Mouse (Mus musculus): Measurements from ENCODE around the gene Zfp955b. TPM values are rescaled to one million over a fixed set of nuclear protein-coding genes. Genes with fewer than 3 reads are reported as not detected.

Zfp955b gene
- total and polyA plus RNA-seq, 2 experiments from 2014 or later: 16.2 to 17.2 TPM

GRCm38 (mm10) chr17:33352981-33353380 is 63.6 kb downstream of the Zfp955b start:
- WGBS: 97% methylated on average over 1 of the region's 1 CpGs
- no peak for ATAC-seq (ENCODE audit: low FRiP score)
- no peaks in the 10 kb centered on the region for H3K36me3 ChIP-seq (ENCODE audit: insufficient read depth, low read length)

More at GRCm38 (mm10) chr17:33352981-33353380, 63.6 kb downstream of the Zfp955b start:
- Histone ChIP-seq H3K4me3 (ENCODE audit: low read depth, low read length) (no peak overlapping the region), H3K27ac (ENCODE audit: low read depth, low read length) (no peak overlapping the region), H3K9me3 (ENCODE audit: low read length) (no peaks in the 10 kb centered on the region), H3K4me2 (ENCODE audit: low read depth, low read length, poor library complexity, severe bottlenecking) (no peak overlapping the region), H3K9ac (replicated peaks; ENCODE audit: low read length, poor library complexity, severe bottlenecking) (no peak overlapping the region), H3K4me1 (ENCODE audit: insufficient read depth, low read length) (no peaks in the 10 kb centered on the region), H3K27me3 (ENCODE audit: insufficient read depth, low read length) (no peaks in the 10 kb centered on the region)
- no peak for DNase-seq (ENCODE audit: low spot score)
- TF ChIP-seq CTCF (IDR thresholded peaks at IDR 0.05): no peak

Other genes with a start within 250 kb of the Zfp955b start
- not detected in 2 replicates for gene 4921501E09Rik, start 221.5 kb upstream of the Zfp955b start, total RNA-seq (2014; rRNA removed)
- gene 4921501E09Rik, start 221.5 kb upstream of the Zfp955b start, polyA plus RNA-seq (2015; fragmentation: Nextera tagmentation; extraction: Ambion mirVana): not detected in 2 replicates
- 21.9 and 26.0 TPM in 2 replicates for gene Zfp563, start 200.2 kb upstream of the Zfp955b start, total RNA-seq (2014; rRNA removed)
- gene Zfp563, start 200.2 kb upstream of the Zfp955b start, polyA plus RNA-seq (2015; fragmentation: Nextera tagmentation; extraction: Ambion mirVana): 11.7 and 13.1 TPM in 2 replicates
- gene Morc2b, start 149.9 kb upstream of the Zfp955b start, total RNA-seq (2014; rRNA removed): 0.09 and 0.11 TPM in 2 replicates
- 0.15 and 0.27 TPM in 2 replicates for gene Morc2b, start 149.9 kb upstream of the Zfp955b start, polyA plus RNA-seq (2015; fragmentation: Nextera tagmentation; extraction: Ambion mirVana)
- not detected in 2 replicates for gene Olfr55, start 121.1 kb upstream of the Zfp955b start, total RNA-seq (2014; rRNA removed)
- not detected in 2 replicates for gene Olfr55, start 121.1 kb upstream of the Zfp955b start, polyA plus RNA-seq (2015; fragmentation: Nextera tagmentation; extraction: Ambion mirVana)
- not detected in 2 replicates for gene Olfr239, start 98.2 kb upstream of the Zfp955b start, total RNA-seq (2014; rRNA removed)
- gene Olfr239, start 98.2 kb upstream of the Zfp955b start, polyA plus RNA-seq (2015; fragmentation: Nextera tagmentation; extraction: Ambion mirVana): not detected in 2 replicates
- 0.22 TPM in 1 of 2 replicates, not detected in the other for gene Olfr1564, start 67.9 kb upstream of the Zfp955b start, total RNA-seq (2014; rRNA removed)
- gene Olfr1564, start 67.9 kb upstream of the Zfp955b start, polyA plus RNA-seq (2015; fragmentation: Nextera tagmentation; extraction: Ambion mirVana): not detected in 2 replicates
- gene Zfp955a, start 34.4 kb upstream of the Zfp955b start, total RNA-seq (2014; rRNA removed): 13.9 and 20.6 TPM in 2 replicates
- gene Zfp955a, start 34.4 kb upstream of the Zfp955b start, polyA plus RNA-seq (2015; fragmentation: Nextera tagmentation; extraction: Ambion mirVana): 20.1 and 20.4 TPM in 2 replicates
- gene Olfr63, start 24.9 kb upstream of the Zfp955b start, total RNA-seq (2014; rRNA removed): not detected in 2 replicates
- not detected in 2 replicates for gene Olfr63, start 24.9 kb upstream of the Zfp955b start, polyA plus RNA-seq (2015; fragmentation: Nextera tagmentation; extraction: Ambion mirVana)
- 20.9 and 27.2 TPM in 2 replicates for gene Zfp81, start 69.3 kb downstream of the Zfp955b start, total RNA-seq (2014; rRNA removed)
- 14.6 and 18.1 TPM in 2 replicates for gene Zfp81, start 69.3 kb downstream of the Zfp955b start, polyA plus RNA-seq (2015; fragmentation: Nextera tagmentation; extraction: Ambion mirVana)
- 13.6 and 28.9 TPM in 2 replicates for gene Zfp101, start 105.1 kb downstream of the Zfp955b start, total RNA-seq (2014; rRNA removed)
- gene Zfp101, start 105.1 kb downstream of the Zfp955b start, polyA plus RNA-seq (2015; fragmentation: Nextera tagmentation; extraction: Ambion mirVana): 6.8 and 9.0 TPM in 2 replicates
- gene Actl9, start 143.4 kb downstream of the Zfp955b start, total RNA-seq (2014; rRNA removed): not detected in 2 replicates
- gene Actl9, start 143.4 kb downstream of the Zfp955b start, polyA plus RNA-seq (2015; fragmentation: Nextera tagmentation; extraction: Ambion mirVana): not detected in 2 replicates
- gene Adamts10, start 234.7 kb downstream of the Zfp955b start, total RNA-seq (2014; rRNA removed): 56.3 and 78.3 TPM in 2 replicates
- 36.9 and 39.1 TPM in 2 replicates for gene Adamts10, start 234.7 kb downstream of the Zfp955b start, polyA plus RNA-seq (2015; fragmentation: Nextera tagmentation; extraction: Ambion mirVana)

All from midbrain, postnatal 0 days (tissue).